Mouse (Mus musculus): ENCODE results near the gene Uba5.
A peak's percentile ranks its signal among the peaks of the same experiment; 100 is the strongest.

Gene Uba5

DNA sequence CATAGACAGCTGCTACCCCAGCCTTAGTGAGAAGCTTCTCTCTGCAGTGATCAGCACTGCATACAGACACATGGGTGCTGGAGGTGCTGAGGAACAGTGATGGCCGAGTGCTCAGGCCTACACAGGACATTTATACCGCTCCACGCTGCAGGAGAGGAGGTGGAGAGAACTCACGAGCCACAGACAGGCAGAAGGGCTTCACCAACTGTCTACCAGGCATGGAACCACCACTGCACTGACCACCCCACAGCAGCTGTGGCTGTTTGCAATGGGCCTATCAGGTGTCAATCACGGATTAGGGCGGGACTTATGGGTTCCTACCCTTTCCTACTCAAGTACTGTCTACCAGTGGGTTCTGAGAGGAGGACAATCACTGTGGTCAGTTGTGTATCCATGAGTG lies 11.9 kb downstream of the Uba5 start:
- DNase-seq: no peak

DNA sequence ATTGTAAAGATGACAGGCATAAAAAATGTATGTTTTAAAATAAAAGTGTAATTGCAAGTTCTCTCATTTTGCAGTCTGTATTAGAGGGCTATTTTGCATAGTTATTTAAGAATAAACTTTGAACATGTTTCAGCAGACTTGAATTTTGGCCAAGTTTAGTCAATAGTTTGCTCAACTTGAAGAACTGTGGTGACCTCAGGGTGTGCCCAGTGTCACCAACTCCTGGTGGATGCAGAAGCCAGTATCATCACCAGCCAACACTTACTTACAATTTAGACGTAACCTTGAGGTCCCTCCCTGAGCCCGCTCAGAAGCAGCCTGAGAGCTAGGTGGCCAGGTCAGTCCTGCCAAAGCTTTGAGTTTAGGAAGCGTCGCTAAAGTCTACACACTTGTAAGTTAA lies 19.3 kb downstream of the Uba5 start:
- no peak for DNase-seq

DNA sequence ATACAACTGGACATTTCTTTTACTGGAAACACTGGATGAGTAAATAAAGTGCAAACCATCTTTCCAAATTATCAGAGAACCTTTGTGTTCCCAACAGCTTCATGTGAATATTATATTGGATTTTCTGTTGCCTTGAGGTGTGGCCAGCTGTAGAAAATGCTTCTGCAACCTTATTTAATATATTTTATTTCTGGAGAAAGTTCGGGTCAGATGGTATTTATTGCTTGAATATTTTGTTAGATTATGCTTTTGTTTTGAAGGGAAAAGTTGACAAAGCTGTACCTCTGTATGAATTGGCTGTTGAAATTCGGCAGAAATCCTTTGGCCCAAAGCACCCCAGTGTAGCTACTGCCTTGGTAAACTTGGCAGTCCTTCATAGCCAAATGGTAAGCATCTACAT lies 22.6 kb downstream of the Uba5 start, which contains the start of gene Gm28305:
Gene Gm28305, plus strand, starts transcription at position 301 of the 400 bp plus-strand sequence.
- DNase-seq: no peak

DNA sequence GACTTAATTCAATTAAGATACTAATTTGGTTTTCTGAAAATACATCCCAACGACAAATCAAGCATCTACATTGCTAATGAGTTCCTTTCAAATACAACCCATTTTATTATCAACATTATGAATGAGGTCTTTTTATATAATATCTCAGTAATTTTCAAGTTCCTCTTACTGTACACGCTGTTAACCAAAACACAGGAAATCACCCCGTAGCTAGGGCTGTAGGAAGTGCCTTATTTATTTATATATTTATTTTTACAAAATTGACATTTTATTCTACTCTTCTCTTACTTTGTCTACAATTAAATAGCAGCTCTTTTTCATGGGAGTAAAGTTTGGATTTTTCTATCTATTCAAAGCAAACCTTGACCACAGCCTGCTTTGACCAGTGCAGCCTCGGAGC lies 23.2 kb downstream of the Uba5 start:
- no peak for DNase-seq

DNA sequence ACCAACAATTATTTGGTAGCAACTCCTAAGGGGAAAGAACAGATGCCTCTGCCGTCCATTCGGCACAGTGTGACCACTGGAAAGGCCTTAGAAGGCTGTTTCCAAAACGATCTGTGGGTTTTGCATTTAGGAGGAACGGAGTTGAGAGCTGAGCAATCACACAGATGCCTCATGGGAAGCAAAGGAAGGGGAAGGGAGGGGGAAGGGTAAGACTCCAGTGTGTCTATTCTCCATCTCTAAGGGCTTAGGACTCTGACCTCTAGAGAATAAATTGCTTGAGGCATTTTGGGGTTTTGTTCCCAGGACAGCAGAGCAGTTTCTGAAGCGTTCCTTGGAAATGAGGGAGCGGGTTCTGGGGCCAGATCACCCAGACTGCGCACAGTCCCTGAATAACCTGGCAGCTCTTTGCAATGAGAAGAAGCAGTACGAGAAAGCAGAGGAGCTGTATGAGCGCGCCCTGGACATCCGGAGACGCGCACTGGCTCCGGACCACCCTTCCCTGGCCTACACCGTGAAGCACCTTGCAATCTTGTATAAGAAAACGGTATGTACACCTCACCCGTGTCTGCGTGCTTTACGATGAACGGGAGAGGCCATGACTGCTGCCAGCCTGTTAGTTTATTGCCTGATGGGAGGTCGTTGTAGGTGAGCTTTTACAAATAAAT lies 23.8 kb downstream of the Uba5 start:
- no peak for DNase-seq

DNA sequence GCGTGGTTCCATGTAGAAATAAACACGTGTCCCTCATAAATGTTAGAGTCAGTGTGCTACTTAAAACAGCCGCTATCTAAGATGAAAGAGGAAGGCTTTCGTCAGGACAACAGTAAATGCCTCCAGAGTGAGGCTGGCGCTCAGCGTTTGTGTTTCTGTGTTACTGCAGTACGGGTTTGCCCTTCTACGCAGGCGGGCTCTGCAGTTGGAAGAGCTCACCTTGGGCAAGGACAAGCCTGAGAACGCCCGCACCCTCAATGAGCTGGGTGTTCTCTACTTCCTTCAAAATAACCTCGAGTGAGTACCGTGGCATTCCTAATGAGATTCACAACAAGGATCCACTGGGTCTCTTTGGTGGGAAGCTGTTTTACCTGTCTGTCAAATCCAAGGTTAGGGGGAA lies 24.7 kb downstream of the Uba5 start:
- DNase-seq: no peak

DNA sequence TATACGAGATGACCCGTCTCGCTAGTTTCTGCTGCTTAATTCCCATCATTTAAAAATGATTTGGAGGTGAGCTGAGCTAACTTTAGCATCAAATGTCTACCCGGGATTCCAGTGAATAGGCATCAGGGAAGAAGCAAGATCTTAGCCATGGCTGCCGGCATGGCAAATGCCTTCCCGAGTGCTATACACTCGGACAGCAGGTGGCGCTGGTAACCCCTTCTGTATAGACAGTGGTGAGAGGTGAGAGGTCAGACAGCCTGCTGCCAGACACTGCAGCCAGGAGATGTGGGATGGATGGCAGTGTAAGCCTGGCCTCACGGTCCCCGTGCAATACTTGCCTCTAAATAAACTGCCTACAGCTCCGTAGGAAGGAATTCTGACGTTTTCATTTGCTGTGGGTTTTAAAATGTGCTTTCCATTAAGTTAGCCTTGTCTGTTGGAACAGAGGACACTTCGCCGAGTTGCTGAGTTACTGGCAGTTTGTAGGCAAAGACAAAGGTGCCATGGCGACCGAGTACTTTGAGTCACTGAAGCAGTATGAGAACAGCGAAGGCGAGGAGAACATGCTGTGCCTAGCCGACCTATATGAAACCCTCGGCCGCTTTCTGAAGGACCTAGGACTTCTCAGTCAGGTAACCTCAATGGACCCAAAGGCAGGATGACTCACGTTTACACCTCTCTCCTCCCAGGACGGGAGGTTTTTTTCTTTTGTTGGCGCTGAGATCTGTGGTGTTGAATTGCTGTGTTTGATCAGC lies 27.5 kb downstream of the Uba5 start:
- DNase-seq: peak; percentile 87

DNA sequence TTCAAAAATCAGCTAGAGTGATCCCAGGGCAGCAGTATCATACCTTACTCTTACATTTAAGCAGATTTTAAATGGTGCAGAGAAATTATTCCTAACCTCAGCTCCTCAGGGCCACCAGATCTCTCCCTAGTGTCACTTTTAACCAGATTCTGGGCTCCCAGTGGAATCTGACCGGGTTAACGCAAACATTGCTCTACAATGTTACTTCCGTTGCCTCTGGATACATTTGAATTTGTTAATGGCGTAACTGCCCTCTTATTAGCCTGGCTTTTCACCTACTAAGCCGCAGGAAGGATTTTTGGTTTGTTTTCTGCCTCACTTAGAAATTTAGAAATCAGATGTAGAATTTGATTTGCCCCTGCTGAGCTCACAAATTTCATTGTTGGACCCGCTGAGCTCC lies 28.2 kb downstream of the Uba5 start:
- DNase-seq: no peak

DNA sequence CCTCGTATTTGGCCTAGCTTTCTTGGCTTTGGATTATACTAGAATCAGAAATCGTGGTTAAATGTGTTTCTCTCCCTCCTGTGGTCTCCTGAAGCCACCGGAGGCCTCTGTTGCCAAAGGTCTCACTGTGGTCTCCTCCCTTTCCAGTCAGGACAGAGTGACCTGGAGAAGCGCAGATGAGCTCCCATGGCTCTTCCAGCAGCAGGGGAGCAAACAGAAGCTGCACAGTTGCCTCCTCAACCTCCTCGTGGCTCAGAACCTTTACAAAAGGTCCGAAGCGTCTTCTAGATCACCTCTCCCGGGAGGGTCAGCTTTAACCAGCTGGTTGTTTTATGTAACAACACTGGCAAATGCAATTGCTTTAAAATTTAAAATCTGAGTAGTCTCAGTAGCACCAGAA lies 28.7 kb downstream of the Uba5 start:
- DNase-seq: no peak

DNA sequence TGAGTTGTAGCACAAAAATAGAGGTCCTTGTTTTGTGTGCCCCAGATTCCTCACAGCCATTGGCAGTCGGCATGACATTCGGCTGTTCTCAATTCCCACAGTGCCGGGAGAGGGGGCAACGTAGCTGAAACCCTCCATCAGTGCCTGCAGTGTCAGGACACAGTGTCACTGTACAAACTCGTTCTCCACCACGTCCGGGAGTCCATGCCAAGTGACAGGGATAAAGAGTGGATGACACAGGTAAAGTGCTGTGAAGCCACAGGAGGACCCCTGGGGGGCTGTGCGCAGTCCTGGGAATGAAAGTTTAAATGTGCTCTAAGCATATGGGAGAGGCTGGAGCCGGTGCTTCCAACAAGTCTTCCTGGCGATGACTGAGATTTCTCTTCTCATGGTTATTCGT lies 33.1 kb downstream of the Uba5 start:
- no peak for DNase-seq

DNA sequence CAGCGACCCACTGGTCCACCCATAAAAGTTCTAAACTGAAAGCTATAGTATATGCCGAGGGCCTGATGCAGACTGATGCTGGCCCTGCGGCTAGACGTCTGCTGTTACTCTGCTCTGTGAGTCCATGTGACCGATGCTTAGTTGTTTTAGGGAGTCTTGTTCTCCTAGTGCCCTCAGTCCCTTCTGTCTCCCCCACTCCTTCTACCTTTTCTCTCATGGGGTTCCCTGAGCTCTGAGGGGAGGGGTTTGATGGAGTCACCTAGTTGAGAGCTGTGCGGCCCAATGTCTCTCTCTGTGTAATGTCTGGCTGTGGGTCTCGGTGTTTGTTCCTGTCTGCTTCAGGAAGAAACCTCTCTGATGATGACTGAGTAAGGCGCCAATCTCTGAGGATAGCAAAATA lies 35.7 kb downstream of the Uba5 start:
- DNase-seq: no peak

DNA sequence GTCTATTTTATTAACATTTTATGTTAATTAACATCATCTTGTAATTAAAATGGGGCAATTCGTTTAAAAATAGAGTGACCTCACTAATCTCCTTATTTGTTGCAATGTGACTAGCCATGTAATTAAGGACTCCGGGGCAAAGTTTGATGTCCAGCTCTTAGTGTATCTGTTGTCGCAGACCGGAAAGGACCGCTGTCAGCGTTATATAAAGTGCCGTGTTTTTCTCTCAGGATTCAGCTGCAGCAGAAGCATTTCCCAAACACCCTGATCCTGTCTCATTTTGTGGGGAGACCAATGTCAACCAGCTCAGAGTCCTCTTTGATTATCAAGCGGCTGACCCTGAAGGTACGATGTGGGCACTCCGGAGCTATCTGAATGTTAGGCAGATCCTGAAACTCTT lies 41.9 kb downstream of the Uba5 start:
- no peak for DNase-seq

DNA sequence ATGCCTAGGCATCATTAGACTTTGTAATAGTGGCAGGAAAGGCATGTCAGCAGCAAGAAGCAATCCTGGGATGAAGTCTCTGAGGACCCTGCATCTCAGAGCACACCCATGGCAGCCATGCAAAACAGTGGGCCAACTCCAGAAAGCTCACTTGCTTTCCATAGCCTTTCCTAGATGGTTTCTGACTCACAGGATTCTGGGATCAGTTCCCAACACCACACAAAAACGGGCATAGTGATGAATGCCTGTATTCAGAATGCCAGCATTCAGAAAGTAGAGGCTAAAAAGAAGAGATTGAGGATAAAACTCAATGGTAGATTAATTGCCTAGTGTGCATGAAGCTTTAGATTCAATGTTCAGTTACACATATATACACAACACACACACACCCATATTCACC lies 48.4 kb downstream of the Uba5 start:
- no peak for DNase-seq

DNA sequence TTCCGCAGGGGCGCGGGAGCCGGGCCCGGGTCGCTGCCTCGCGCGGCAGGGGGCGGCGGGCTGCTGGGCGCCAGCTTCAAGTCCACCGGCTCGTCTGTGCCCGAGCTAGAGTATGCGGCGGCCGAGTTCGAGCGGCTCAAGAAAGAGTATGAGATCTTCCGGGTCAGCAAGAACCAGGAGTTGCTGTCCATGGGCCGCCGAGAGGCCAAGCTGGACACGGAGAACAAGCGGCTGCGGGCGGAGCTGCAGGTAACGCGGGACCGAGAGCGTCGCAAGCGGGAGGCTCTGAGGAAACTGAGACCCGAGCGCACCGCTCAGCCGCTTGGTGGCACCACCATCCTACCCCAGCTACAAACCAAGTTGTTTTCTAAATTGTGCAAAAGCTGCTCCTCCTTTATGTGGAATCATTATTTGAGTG lies 60.0 kb downstream of the Uba5 start:
- DNase-seq: peak; percentile 73

DNA sequence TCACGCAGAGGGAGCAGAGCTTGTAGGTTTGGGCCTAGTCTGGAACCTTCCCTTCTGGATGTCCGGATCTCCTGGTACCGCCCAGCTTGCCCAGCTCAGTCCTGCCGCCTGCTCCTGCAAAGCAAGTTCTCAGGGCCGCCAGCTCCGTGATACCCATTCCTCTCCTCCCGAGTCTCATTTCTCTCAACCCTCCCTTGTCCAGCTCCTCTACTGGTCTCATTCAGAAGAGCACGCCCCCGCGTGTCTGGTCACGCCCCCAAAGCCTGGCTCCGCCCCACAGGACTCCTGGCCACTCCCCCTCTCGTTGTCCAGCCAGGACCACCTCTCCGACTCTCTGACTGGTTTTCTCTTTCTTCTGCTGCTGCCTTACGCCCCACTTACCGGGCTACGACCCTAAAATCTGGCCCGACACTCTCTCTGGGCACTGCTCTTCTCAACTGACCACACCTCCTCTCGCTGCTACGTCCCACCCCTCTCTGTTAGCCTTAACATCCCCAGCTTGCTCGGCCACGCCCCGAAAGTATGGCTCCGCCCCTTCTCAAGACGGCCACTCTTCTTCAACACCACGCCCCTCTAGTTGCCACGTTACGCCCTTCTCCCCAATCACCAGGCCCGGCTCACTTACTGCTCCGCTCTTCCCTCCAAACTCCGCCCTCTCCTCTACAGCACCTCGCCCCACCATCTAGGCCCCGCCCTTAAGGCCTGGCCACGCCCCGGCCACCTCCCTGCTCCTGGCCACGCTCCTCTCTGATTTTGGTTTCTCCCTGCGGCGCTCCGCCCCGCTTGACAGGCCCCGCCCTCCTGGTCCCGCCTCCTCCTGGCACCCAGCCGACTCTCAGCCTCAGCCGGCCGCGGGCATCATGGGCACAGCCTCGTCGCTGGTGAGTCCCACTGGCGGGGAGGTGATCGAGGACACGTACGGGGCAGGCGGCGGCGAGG lies 60.7 kb downstream of the Uba5 start, which contains the start of gene Nphp3:
Gene Nphp3, plus strand, starts transcription at position 624 of the 939 bp plus-strand sequence.
- DNase-seq: peak; percentile 100

DNA sequence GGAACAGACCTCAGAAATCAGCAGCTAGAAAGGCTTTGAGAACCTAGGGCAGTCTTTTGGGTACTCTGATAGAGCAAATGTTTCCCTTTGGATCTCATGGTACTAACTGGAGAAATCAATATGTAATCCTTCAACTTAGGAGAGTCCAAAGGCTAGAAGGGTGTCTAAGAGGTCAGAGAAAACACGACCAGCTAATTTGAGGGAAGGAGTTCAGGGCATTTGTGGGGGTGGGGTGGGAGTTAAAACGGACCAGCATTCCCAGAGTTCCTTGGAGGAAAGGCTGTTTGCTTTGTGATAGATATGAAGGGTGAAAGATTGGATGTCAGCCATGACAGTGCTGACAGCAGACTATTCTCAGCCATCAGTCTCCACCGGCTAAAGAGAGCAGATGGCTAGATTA lies 62.3 kb downstream of the Uba5 start:
- no peak for DNase-seq

Measured in lung, postnatal 36 days (tissue).